Mouse (Mus musculus) ES-E14 (cell line): ENCODE measurements around the gene Atp6v0b. TPM values are rescaled to one million over a fixed set of nuclear protein-coding genes. Genes with fewer than 3 reads are reported as not detected.
A peak's percentile ranks its signal among the peaks of the same experiment; 100 is the strongest.

ENCODE experiments used
- DNase-seq: peaks from one replicate; pipeline ENCODE4 v3.0.0-alpha.2; 2013; ENCODE audit warnings: low read depth, low spot score
- H3K27ac ChIP-seq: 2 replicates; pipeline ENCODE4 v1.5.1; 2012; ENCODE audit warnings: low read depth, mild to moderate bottlenecking, low read length, moderate library complexity, mixed read lengths; ENCODE audit not compliant: poor library complexity, insufficient read depth, severe bottlenecking
- H3K36me3 ChIP-seq: 2 replicates; pipeline ENCODE4 v1.6.1; 2012; ENCODE audit warnings: mild to moderate bottlenecking, low read length, moderate library complexity, mixed read lengths; ENCODE audit not compliant: control insufficient read depth, poor library complexity, insufficient read depth, severe bottlenecking
- H3K4me1 ChIP-seq, 2 experiments: fragments of 150-350 bp in 1 of 2; sonication (generic) in 1 of 2; 2 replicates each; pipeline ENCODE4 v1.6.1; 2012; ENCODE audit warnings: low read length in 2 of 2, mild to moderate bottlenecking in 1 of 2, mixed read lengths in 1 of 2; ENCODE audit not compliant: control insufficient read depth in 2 of 2, insufficient read depth in 2 of 2, poor library complexity in 1 of 2
- H3K4me3 ChIP-seq, 2 experiments: fragments of 150-350 bp in 1 of 2; sonication (generic) in 1 of 2; 2 replicates each; pipeline ENCODE4 v1.5.1; 2012; ENCODE audit warnings: low read length in 2 of 2, low read depth in 1 of 2, mild to moderate bottlenecking in 1 of 2, mixed read lengths in 1 of 2; ENCODE audit not compliant: insufficient read depth in 1 of 2, poor library complexity in 1 of 2, severe bottlenecking in 1 of 2
- H3K9ac ChIP-seq: 2 replicates; pipeline ENCODE4 v1.6.1; 2012; ENCODE audit warnings: low read depth, mild to moderate bottlenecking, low read length, mixed read lengths; ENCODE audit not compliant: poor library complexity, insufficient read depth, severe bottlenecking
- H3K9me3 ChIP-seq: fragments of 150-350 bp; sonication (generic); 2 replicates; pipeline ENCODE4 v1.6.1; 2012; ENCODE audit warnings: low read depth, mild to moderate bottlenecking, low read length; ENCODE audit not compliant: control insufficient read depth, insufficient read depth
- CHD2 ChIP-seq: IDR thresholded peaks from 2 replicates; pipeline ENCODE4 v1.6.1; 2014; ENCODE audit warnings: mild to moderate bottlenecking, low read depth, low read length, inconsistent platforms
- HCFC1 ChIP-seq: IDR thresholded peaks from 2 replicates; pipeline ENCODE4 v1.6.1; 2012; ENCODE audit warnings: low read length, inconsistent platforms, borderline replicate concordance; ENCODE audit not compliant: insufficient read depth
- MAFK ChIP-seq: IDR thresholded peaks from 2 replicates; pipeline ENCODE4 v1.6.1; 2014; ENCODE audit warnings: mild to moderate bottlenecking, low read depth, low read length, inconsistent platforms; ENCODE audit not compliant: insufficient read depth
- ZC3H11A ChIP-seq: IDR thresholded peaks from 2 replicates; pipeline ENCODE4 v1.6.1; 2012; ENCODE audit warnings: low read depth, mild to moderate bottlenecking, inconsistent platforms, low read length, borderline replicate concordance
- ZNF384 ChIP-seq: IDR thresholded peaks from 2 replicates; pipeline ENCODE4 v1.6.1; 2012; ENCODE audit warnings: low read depth, low read length, inconsistent platforms
- in situ Hi-C, 2 experiments: fragments of 600-800 bp; cut with MboI; formaldehyde crosslinking; loops; one replicate each; pipeline ENCODE4 v1.15.1; 2025; ENCODE audit warnings: low sequenced_read_pairs in 2 of 2, inconsistent platforms in 1 of 2; ENCODE audit not compliant: unreplicated experiment in 2 of 2
- total RNA-seq: library from RNA; depleted of rRNA; stranded (reverse); fragments of 300-350 nt; gene quantifications from 2 replicates; pipeline ENCODE4 v1.2.3, GENCODE M21; 2012; rRNA removed

The Atp6v0b gene
- total RNA-seq, 1 experiment = 267 TPM

- H3K36me3 ChIP-seq = no peaks in the 10 kb centered on the region
- TF ChIP-seq MAFK = no peak
- DNase-seq = peak; percentile 21
- peaks cover 0 to 10% of the 10 kb centered on the region in 2 experiments; a peak in 1 of 4 replicates for H3K4me1 ChIP-seq
- H3K9me3 ChIP-seq = no peaks in the 10 kb centered on the region
- in situ Hi-C loops = loop anchor here in 1 of 2 experiments (25.0 kb wide), 1 partner anchor 252 kb away; no protein-coding TSS in a partner anchor
- H3K9ac ChIP-seq = peak overlapping the region; percentile 88
- peak overlapping the region; percentile 10; the same call in 1 of the 2 replicates for H3K27ac ChIP-seq
- peak overlapping the region; percentile 79 to 83 for H3K4me3 ChIP-seq
Measured at GRCm38 (mm10) chr4:117835531-117836111, 51.5 kb downstream of the Atp6v0b start.

DNA sequence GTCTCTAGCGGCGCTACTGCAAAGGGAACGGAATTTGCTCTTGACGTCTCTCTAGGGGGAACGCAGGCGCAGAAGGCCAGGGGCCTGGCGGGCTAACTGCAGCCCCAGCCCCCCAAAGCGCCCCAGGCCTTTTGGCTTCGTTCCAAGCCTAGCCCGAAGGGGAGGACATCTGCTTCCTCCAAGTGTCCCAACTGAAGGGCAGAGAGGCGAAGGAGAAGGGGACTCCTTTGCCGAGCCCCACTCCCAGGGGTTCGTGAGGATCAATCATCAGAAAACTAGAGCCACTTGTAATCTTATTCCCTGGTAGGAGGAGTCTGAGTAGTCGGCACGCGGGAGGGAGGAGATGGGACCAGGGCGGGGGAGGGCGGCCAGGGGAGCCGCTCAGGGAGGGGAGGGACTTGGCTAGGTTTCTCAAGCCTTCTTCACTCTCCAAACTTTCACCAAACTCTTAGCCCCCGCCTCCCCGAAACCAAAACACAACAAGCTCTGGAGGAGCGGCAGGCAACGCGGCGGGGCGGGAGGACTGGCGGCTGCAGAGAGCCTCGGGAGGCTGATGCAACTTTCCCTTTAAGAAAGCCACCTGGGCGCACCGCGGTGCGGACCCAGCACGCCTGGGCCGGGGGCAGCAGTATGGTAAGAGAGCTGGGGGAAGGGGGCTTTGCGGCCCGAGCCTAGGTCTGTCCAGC is 52.1 kb downstream of the Atp6v0b start:
- no peaks in the 10 kb centered on the region for H3K9me3 ChIP-seq
- peak; percentile 65 for DNase-seq
- H3K27ac ChIP-seq = peak overlapping the region; percentile 10; the same call in 1 of the 2 replicates
- no peaks in the 10 kb centered on the region for H3K36me3 ChIP-seq
- peak overlapping the region; percentile 88 for H3K9ac ChIP-seq
- H3K4me1 ChIP-seq = peaks cover 0 to 13% of the 10 kb centered on the region in 2 experiments; a peak in 1 of 4 replicates
- TF ChIP-seq HCFC1 = no peak
- no peak for TF ChIP-seq CHD2
- TF ChIP-seq ZC3H11A = no peak
- TF ChIP-seq MAFK = no peak
- no peak for TF ChIP-seq ZNF384
- peak overlapping the region; percentile 79 to 83 for H3K4me3 ChIP-seq
- in situ Hi-C loops = loop anchor here (5.0 to 25.0 kb wide), 2 partner anchors 242 to 252 kb away; no protein-coding TSS in a partner anchor

DNA sequence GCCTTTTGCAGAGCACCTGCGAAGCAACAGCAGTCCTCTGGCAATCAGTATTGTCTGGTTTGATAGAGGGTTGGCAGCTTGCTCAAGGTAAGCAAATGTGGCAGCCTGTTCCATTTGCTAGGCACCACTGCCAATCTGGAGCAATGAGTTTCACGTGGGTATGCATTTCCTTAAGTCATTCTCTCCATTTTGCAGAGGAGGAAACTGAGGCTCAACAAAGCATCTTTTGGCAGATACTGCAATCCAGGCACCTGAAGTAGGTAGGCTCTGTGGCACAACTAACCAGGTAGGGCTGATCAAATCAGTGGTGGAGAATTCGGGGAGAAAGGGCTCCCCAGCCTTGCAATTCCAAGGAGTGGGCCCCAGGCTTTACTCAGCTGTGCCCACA is 52.7 kb downstream of the Atp6v0b start, which contains the start of gene Slc6a9:
Gene Slc6a9, plus strand, starts transcription at position 50 of the 388 bp plus-strand sequence.
- peak within 1 kb of the TSS; percentile 79 to 83 for H3K4me3 ChIP-seq
- in situ Hi-C loops = loop anchor here (5.0 to 25.0 kb wide), 2 partner anchors 243 to 253 kb away; no protein-coding TSS in a partner anchor
- peak within 1 kb of the TSS; percentile 88 for H3K9ac ChIP-seq
- no peaks in the 10 kb centered on the region for H3K36me3 ChIP-seq
- no peak for TF ChIP-seq MAFK
- TF ChIP-seq ZC3H11A = no peak
- TF ChIP-seq HCFC1 = no peak
- no peak for TF ChIP-seq CHD2
- TF ChIP-seq ZNF384 = no peak
- DNase-seq = no peak
- no peaks in the 10 kb centered on the region for H3K9me3 ChIP-seq
- peak within 1 kb of the TSS; percentile 10; the same call in 1 of the 2 replicates for H3K27ac ChIP-seq
- peaks cover 0 to 15% of the 10 kb centered on the region in 2 experiments; a peak in 1 of 4 replicates for H3K4me1 ChIP-seq

Other genes starting within 250 kb of the Atp6v0b start
- 53.6 and 55.5 TPM in 2 replicates for gene Dmap1, start 205.1 kb downstream of the Atp6v0b start, total RNA-seq
- not detected in 2 replicates for gene Gm12845, start 162.9 kb downstream of the Atp6v0b start, total RNA-seq
- gene Klf17, start 121.7 kb downstream of the Atp6v0b start, total RNA-seq = 0.53 and 0.76 TPM in 2 replicates
- 6.9 and 23.5 TPM in 2 replicates for gene Slc6a9, start 52.8 kb downstream of the Atp6v0b start, total RNA-seq
- 1.0 and 3.1 TPM in 2 replicates for gene Ccdc24, start 14.8 kb downstream of the Atp6v0b start, total RNA-seq
- gene B4galt2, start 3.8 kb downstream of the Atp6v0b start, total RNA-seq = 11.1 and 11.2 TPM in 2 replicates
- gene Dph2, start 4.7 kb upstream of the Atp6v0b start, total RNA-seq = 25.1 and 36.1 TPM in 2 replicates
- gene Ipo13, start 27.7 kb upstream of the Atp6v0b start, total RNA-seq = 50.2 and 53.6 TPM in 2 replicates
- 0.94 and 1.8 TPM in 2 replicates for gene Artn, start 42.4 kb upstream of the Atp6v0b start, total RNA-seq
- gene St3gal3, start 247.6 kb upstream of the Atp6v0b start, total RNA-seq = 10.9 and 17.1 TPM in 2 replicates